Mouse (Mus musculus) hematopoietic stem cell, adult 5-6 weeks (primary cell): ENCODE measurements around the gene Helz. TPM values are rescaled to one million over a fixed set of nuclear protein-coding genes. Genes with fewer than 3 reads are reported as not detected.
"Not testable (repeated sequence)": the region's sequence is repeated elsewhere in the genome, so short reads cannot be mapped to it uniquely, and the experiment has no call there.

Experiments used
- ATAC-seq, 2 experiments: fragments of 125-278 bp in 1 of 2; replicated peaks in 1 of 2; 2 replicates each; pipeline ENCODE4 v1.8.0; 2016 to 2017; ENCODE audit warnings: inconsistent platforms in 2 of 2, mild to moderate bottlenecking in 2 of 2, moderate number of reproducible peaks in 2 of 2, low read depth in 1 of 2, moderate TSS enrichment in 1 of 2; ENCODE audit not compliant: low FRiP score in 2 of 2, poor library complexity in 2 of 2, severe bottlenecking in 2 of 2, insufficient read depth in 1 of 2, low TSS enrichment in 1 of 2
- total RNA-seq: library from RNA; stranded (forward); fragments of 172-1452, 232-1000 nt; gene quantifications from 2 replicates; pipeline ENCODE4 v1.2.3, GENCODE M21; 2017

Helz gene
- total RNA-seq, 1 experiment from 2014 or later = 21.6 TPM

- peak; percentile 66 to 69 for ATAC-seq
Measured at GRCm38 (mm10) chr11:107584660-107585451, 37.1 kb downstream of the Helz start.

GRCm38 (mm10) chr11:107586129-107586528 lies 38.4 kb downstream of the Helz start:
- not testable (repeated sequence) for ATAC-seq

- ATAC-seq = no peak
Measured at GRCm38 (mm10) chr11:107587141-107587540, 39.4 kb downstream of the Helz start.

- ATAC-seq = no peak
Measured at GRCm38 (mm10) chr11:107592575-107592974, 44.8 kb downstream of the Helz start.

- ATAC-seq = no peak
Measured at GRCm38 (mm10) chr11:107597381-107597780, 49.7 kb downstream of the Helz start.

- no peak for ATAC-seq
Measured at GRCm38 (mm10) chr11:107605694-107606093, 58.0 kb downstream of the Helz start.

- no peak for ATAC-seq
Measured at GRCm38 (mm10) chr11:107613906-107614305, 66.2 kb downstream of the Helz start.

GRCm38 (mm10) chr11:107615696-107616095 lies 68.0 kb downstream of the Helz start:
- no peak for ATAC-seq

- no peak for ATAC-seq
Measured at GRCm38 (mm10) chr11:107617976-107618375, 70.2 kb downstream of the Helz start.

- ATAC-seq = no peak
Measured at GRCm38 (mm10) chr11:107624661-107625060, 76.9 kb downstream of the Helz start.

GRCm38 (mm10) chr11:107625746-107626145 lies 78.0 kb downstream of the Helz start:
- no peak for ATAC-seq

- ATAC-seq = peak; percentile 62 to 73
Measured at GRCm38 (mm10) chr11:107629504-107629903, 81.8 kb downstream of the Helz start.

GRCm38 (mm10) chr11:107629951-107630350 lies 82.2 kb downstream of the Helz start:
- no peak for ATAC-seq

- no peak for ATAC-seq
Measured at GRCm38 (mm10) chr11:107631124-107631523, 83.4 kb downstream of the Helz start.

GRCm38 (mm10) chr11:107633563-107634146 lies 85.9 kb downstream of the Helz start:
- ATAC-seq = no peak

- ATAC-seq = no peak
Measured at GRCm38 (mm10) chr11:107638137-107638536, 90.4 kb downstream of the Helz start.

GRCm38 (mm10) chr11:107639657-107640056 lies 91.9 kb downstream of the Helz start:
- no peak for ATAC-seq

- no peak for ATAC-seq
Measured at GRCm38 (mm10) chr11:107644461-107644860, 96.7 kb downstream of the Helz start.

GRCm38 (mm10) chr11:107647330-107647729 lies 99.6 kb downstream of the Helz start:
- ATAC-seq = no peak
